Mouse (Mus musculus) ZHBTc4 (cell line): ENCODE results near the gene Uba52.

ENCODE experiments used
- DNase-seq: peaks from one replicate; pipeline ENCODE4 v3.0.0-alpha.2; 2011; ENCODE audit warnings: low read depth, low spot score

Uba52 gene

DNA sequence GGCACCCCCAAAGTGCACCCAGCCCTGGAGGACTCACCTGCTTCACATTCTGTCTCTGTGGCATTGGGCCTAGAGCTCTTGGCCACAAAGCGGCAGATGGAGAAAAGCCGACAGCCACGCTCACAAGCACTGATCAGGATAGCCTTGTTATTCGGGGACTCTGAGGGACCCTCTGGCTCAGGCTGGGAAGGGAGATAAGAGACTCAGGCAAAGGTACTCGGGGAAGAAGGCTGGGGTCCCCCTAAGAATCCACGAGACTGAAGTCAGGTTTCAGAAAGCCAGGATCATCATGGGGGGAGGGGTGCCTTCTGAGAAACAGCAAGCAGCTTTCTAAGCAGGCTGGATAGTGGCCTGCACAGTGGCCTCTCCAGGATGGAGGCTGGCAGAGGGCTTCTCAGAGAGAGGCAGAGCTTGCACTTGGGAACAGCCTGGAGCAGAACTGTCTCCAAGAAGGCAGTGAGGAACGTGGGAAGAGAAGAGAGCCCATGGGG, 24.4 kb downstream of the Uba52 start:
- no peak for DNase-seq

DNA sequence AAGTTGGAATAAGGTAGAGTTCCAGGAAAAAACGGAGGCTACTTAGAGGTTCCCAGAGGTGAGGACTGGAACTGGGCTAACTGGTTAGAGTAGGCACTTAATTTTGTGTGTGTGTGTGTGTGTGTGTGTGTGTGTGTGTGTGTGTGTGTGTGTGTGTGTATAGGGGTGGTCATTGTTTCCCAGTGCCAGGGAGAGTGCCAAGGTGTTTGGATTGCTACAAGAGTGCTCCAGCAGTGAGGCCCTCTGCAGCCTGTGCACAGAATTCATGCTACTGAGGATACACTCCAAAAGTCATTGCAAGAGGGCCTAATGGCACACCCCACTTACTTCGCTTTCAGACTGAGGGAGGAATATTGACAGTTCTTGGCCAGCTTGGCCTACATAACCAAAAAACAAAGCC, 27.7 kb downstream of the Uba52 start:
- DNase-seq = no peak

DNA sequence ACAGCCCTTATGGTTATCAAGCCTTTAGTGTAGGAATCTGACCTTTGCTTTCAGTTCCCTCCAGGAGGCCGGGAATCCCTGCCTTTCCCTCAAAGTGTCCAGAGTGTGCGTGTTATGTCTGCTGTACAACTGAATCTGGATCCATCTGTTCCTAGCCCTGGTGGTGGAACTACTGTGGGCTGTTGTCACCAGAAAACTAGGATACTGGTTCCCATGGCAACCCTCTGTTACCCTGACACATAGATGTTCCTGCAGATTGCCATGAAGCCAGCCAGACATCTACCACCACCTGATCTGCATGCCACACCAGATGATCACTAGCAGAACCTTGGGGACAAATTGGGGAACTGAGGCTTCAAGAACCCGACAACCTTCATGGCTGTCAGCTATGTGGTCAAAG, 28.7 kb downstream of the Uba52 start:
- no peak for DNase-seq

DNA sequence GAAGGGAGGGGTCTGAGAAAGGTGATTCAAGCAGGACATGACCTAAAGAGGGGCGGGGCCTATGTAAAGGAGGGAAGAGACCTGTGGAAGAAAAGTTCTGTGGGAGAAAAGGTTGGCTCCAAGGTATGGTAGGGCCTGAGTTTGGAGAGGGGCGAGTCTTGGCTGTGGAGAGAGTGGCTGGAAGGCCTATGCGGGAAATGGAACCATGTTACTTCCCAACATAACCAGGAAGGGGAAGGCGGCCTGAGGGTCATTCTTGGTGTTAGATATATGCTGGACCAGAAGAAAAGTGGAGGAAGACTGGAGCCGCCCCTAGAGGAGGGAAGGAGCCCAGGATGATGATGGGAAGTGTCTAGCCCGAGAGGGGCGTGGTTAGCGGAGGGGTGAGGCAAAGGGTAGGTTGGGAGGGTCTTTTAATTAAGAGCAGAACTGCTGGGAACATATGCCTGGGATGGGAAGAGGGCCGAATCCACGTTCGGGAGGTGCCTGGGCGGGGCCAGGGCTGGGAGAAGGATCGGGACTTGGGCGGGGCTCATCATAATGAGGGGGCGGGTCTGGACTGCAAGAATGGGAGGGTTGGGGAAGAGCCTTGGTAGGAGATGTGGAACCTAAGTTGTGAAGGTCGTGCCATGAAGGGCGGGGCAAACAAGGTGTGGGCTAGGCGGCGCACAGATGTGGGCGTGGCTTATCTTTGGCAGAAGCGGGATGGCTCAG, 33.2 kb downstream of the Uba52 start:
- DNase-seq = peak; percentile 96

DNA sequence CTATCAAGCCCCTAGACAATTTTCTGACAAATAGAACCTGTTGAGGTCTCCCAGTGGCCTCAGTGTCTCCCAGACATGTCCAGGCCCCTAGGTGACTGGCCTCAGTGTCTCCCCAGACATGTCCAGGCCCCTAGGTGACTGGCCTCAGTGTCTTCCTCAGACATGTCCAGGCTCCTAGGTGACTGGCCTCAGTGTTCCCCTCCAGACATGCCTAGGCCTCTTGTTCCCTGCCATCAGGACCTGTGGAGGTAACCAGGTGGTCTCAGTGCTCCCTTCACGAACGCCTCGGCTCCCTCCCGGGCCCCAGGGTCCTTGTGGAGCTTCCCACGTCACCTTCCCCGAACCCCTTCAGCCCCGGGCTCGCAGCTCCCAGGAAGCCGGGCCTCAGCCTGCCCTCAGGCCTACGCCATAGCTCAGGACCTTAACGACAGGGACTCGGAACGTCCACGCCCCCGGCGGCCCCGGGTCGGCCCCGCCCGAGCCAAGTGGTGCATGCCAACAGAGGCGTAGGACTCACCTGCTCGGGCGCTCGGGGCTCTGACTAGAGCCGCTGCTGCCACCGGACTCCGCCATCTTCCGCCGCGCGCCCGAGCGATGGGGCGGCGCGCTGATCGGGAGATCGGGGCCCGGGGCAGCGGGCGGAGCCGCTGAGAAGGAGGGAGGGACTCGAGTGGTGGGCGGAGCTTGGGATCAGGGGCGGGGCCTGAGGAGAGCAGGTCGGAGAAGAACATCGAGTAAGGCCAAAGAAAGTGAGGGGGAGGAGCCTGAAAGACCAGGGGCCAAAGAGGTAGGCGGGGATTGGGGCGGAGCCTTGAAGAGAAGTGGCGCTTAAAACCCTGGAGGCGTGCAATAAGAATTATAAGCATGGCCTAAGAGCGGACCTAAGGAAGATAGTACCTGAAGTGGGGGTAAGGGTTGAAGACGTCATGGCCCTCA, 34.0 kb downstream of the Uba52 start, which contains the start of gene Klhl26:
TSS of gene Klhl26 (minus strand) at position 636 of the 936 bp plus-strand sequence.
- DNase-seq = peak; percentile 98

DNA sequence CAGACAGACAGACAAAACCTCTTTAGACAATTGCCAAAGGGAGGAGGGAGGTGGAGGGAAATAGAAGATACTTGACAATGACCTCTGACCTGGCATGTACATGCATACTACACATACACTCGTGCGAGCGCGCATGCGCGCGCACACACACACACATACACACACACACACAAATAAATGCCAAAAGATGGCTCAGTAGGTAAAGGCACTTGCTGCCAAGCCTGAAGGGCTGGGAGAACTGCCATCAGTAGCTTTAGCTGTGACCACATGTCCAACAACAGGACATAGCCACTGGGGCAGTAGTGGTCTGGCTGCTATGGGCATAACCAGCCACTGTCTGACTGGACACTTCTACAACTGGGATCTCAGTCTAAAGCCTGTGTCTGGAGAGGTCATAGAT, 38.7 kb downstream of the Uba52 start:
- DNase-seq = no peak

DNA sequence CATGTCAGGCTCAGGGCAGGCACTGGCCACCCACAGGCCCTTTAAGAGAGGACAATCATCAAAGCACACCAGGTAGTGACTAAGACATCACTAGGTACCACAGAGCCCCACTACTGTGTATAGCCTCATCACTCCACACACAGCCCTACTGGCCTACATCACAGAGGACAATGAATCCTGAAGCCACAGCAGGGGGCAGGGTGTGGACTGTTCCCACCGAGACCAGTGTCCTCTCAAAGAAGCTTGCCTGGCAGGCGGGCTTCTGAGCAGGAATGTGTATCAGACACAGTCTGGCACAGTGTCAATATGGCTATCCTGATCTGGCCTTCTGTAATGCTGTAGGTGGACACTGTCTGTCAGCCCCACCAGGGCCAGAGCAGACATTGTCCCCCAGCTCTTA, 40.7 kb downstream of the Uba52 start:
- DNase-seq = peak; percentile 35

DNA sequence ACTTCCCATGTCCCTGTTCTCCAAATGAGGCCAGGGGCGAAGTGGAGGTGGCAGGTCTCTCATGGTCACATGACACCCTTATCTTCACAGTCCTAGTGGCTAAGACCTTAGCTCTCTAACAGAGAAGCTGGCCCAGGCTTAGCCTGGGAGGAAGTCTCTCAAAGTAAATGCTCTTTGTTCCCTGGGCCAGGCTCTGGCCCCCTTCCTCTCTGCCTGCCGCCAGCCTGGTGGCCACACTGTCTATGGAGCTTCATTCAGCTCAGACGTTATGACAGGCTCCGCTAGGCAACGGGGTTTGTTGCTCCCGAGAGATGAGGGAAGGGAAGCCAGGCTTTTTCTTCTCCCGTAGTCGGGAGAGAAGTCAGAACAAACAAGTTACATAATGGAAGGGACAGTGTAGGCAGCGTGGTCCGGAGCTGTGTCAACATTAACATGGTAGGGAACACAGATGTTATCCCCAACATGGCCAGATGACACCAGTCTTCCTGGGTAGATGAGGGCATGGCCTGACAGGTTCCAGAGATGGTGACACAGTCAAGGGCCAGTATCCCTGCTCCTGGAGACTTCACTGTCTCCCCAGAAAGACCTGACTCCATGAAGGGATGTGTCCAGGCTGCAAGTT, 41.2 kb downstream of the Uba52 start:
- DNase-seq = no peak

DNA sequence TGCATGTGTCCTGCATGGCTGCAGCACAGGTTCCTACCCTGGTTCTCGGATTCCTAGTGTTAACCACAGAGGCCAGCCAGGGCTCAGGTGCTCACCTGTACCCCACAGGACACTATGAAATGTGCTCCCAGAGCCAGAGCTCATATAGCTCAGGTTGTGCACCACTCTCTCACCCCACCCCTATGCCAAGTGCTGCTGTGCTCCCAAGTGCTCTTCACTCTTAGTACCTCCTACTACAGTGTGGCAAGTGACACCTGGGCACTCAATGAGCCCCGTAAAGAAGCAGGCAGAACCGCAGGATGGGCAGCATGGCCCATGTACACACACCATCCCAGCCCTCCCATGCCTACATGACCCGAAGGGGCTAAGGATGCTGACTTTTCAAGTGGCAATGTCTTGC, 41.9 kb downstream of the Uba52 start:
- DNase-seq = no peak

DNA sequence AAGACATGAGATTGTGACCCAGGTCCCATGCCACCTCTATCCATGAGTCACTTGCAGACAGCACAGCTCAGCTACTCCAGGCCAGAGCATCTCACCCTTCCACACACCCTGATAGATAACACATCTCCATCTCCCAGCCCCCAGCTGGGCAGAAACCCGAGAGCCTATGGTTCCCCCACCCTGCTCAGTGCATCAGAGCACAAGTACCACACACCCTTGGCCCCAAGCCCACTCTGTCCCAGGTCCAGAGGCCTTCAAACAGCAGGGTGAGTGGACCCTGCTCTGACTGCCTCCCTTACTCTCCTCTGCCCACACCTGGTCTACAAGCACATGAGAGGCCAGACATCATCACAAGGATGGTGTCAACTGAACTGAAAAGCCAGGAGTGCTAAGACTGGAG, 42.7 kb downstream of the Uba52 start:
- DNase-seq = no peak

DNA sequence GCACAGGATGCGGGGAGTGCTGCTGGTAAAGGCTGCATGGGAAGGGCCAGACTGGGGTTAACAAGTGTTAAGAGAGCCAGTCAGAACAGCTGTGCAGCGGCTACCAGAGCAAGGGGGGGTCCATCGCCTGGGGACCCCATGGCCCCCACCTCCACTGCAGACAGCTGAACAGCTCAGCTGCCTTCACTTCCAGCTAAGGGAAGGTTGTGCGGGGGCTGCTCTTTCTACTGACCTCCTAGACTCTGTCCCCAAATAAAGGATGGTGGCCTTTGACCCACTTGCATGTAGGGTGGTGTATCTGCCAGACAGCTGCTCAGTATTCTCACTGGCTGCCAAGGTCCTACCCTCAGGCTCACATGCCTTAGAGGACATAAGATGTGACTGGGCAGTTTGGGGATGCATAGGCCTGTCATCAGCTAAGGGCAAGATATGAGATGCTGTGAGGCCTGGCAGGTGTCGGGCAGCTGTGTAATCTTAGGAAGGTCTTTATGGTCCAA, 43.3 kb downstream of the Uba52 start:
- DNase-seq = no peak

DNA sequence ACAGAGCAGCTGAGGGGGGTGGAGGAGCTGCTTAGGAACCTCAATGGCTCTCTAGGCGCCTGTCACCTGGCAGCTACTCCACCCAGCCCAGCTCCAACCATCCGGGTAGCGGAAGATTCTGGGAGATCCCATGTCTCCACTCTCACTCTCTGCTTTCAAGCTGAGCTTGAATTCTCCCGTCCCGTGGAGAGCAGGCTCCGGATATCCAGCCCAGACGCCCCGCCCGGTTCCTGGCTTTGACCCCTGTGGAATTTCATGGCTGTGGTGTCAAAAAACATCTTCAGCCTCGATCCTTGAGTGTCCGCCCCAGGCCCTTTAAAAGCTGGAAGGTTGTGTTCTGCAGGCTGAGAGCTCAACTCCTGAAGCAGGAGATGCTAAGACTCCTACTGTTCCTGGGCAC, 43.8 kb downstream of the Uba52 start:
- peak; percentile 51 for DNase-seq

DNA sequence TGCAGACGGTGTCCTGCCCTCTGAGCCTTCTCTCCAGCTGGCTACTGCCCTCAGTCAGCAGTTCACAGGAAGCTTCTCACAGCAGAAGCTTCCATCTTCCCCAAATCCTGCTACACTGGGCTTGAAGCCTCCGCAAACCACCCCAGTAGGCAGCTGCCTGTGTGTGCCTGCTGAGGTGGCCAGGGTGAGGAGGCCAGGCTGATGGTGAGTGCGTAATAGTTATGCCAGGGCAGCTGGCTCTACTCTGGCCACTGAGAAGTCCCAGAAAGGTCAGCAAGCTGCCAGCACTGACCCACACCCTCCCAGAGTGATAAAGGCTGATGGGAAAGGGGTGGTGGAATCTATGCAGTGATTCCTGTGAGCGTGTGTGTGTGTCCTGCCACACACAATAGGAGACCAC, 44.3 kb downstream of the Uba52 start:
- no peak for DNase-seq

DNA sequence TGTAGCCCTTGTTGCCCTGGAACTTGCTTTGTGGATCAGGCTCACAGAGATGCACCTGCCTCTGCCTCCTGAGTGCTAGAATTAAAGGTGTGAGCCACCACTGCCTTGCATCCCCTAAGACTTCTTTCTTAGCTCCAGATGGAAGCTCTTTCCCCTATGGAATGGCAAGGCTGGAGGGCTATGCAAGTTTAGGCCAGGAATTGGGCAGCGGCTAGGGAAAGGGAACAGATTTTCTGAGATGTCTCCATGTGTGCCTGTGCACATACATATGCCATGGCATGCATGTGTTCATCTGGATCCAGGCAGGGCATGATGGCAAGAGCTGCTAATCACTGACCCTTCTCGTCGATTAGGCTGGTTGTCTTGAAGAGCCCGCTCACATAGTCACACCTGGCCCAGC, 44.9 kb downstream of the Uba52 start:
- DNase-seq = no peak

DNA sequence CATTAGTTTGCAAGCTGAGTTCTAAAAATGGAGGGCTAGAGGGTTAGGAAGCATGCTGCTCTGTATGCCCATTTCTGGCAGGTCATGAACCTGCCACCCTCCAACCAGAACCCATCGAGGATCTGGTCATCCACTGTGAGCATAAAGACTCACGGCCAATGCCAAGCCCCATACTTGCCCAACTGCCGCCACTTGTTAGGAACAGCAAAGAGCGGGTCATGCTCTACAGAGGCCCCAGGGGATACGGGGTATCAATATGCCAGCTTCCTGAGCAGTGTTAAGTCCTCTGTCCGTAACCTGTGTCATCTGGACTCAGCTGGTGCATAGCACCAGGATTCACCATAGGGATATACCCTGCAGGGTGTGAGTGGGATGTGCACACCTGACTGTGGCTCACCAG, 46.4 kb downstream of the Uba52 start:
- DNase-seq = no peak

DNA sequence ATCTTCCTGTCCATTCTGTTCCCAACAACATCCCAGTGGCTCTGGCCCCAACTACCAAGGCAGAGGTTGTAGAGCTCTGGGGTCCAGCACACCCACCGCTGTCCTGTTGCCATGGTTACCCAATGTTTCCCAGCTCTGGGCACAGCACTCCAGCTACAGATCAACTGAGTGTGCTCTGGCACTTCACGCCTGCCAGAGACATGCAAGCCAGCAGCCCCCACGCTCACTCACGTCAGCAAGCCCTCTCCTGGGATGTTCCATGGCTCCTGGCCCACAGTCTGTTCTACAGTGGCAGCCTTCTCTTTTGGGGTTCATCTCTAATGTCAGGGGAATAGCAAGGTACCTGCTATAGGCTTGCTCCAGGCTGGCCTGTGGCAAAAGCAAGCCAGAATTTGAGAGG, 47.3 kb downstream of the Uba52 start:
- DNase-seq = no peak

DNA sequence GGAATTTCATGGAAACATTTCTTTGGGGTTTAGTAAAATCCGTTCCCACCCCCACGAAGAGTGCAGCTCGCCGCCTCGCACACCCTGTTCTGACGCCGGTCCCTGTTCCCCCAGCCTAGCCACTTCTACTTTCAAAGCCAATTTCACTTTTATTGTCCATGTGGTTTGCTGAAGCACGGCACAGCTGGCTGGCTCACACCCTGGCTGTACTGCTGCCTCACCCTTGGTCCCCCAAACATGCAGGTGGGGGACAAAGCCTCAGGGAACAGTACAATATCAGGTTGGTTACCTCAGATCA, 48.1 kb downstream of the Uba52 start:
- DNase-seq = no peak

DNA sequence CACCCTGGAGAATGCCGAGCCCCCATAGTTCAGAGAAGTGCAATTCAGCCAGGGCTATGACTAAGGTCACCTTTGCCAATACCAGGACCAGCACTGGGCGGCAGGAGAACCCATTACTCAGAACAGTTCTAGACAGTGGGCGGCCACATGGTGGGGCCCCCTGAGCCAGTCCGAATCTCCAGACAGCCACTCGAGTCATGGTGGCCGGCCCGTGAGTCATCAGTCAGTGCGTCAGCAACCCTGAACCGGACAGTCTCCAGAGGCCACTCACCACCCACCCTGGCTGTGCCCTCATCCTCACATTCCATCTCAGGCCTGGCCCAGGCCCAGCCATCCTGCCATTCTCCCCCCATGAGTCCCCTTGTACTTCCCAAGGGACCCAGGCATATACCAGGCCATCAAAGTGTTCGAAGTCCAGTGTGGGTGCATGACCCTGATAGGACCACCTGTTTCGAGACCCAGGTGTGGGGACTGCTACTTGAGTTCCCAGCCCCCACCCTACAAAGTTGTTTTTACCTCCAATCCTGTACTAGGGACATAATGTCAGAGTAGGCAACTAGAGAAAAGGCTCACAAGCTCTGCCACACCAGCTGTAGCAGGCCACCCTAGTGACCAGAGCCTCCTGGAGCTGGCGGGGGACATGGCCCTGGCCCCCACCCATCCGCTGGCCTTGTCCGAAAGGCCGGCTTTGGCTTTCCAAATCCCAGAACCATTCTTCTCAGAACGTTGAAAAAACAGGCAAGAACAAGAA, 48.7 kb downstream of the Uba52 start:
- DNase-seq = no peak

DNA sequence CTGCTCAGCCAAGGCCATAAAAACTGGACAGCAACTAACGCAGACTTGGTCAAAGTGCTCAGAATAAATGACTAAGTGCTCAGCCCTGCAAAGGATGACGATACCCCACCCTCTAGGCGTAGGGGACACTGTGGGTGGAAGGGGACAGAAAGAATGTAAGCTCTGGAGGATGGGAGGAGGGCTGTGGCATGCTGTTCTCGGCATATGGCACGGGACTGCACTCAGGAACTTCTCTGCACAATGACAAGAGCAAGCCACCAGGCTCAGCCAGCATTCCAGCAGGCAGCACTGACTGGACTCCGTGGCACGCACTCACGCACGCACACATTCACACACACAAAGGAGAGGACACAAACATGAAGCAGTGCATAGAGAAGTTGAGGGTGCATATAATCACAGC, 50.0 kb downstream of the Uba52 start:
- DNase-seq = no peak

DNA sequence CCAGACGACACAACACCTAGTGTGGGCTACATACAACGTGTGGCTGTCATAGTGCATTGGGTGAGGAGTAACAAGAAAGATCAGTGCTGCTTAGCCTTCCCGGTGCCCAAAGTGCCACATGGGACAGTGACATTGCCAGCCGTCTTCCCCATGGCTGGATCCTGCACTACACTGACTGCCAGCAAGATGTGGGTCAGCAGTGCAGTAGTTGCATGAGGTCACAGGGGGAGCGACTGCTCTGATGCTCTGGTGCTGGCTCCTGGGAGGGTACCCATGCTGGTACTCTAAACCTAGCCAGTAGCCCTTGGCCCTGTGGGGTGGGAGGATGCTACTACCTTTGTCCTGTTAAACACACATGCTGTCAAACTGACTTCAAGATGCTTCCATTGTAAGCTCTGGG, 50.4 kb downstream of the Uba52 start:
- DNase-seq = no peak

DNA sequence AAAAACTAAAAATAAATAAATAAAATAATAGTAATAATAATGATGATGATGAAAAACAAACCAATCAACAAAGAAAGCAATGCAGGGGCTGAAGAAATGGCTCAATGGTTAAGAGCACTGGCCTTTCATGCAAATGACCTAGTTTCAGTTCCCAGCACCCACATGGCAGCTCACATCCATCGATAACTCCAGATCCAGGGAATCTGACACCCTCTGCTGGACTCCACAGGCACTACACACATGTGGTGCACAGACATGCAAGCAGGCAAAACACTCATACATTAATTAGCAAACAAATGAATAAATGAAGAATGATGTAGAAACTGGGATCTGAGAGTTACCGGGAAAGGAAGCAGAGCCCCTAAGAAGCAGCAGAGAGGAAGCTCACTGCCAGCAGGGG, 51.0 kb downstream of the Uba52 start:
- peak; percentile 38 for DNase-seq

DNA sequence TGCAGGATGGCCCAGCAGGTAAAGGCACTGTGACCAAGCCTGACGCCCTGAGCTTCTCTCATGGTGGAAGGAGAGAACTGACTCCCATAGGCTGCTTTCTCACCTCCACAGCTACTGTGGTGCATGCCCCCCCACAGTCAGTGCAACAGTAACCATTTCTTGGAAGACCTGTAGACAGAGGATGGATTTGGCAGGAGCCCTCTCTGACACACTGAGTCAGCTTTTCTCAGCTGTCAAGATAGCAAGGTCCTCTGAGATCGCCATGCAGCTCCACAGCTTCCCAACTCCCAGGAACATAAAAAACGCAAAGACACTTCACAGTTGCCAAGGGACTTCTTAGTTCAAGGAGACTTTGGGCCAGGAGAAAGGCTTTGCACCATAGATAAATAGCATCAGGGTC, 52.1 kb downstream of the Uba52 start:
- DNase-seq = no peak
